Mouse (Mus musculus) bone marrow, adult 2 months (tissue): ENCODE data around the gene Oaz3. TPM values are rescaled to one million over a fixed set of nuclear protein-coding genes. Genes with fewer than 3 reads are reported as not detected.

Source experiments
- H3K27ac ChIP-seq: fragments of 200-500 bp; 2 replicates; pipeline ENCODE4 v1.5.1; 2012; ENCODE audit warnings: low read depth, mild to moderate bottlenecking, control low read depth, inconsistent platforms, low read length; ENCODE audit not compliant: control insufficient read depth, poor library complexity, insufficient read depth
- H3K4me1 ChIP-seq: fragments of 200-500 bp; 2 replicates; pipeline ENCODE4 v1.6.1; 2011; ENCODE audit warnings: low read length; ENCODE audit not compliant: control insufficient read depth, insufficient read depth
- H3K4me3 ChIP-seq: fragments of 200-500 bp; replicated peaks from 2 replicates; pipeline ENCODE3; 2011; ENCODE audit warnings: mild to moderate bottlenecking, low read depth, low read length, control low read depth; ENCODE audit not compliant: control insufficient read depth
- CTCF ChIP-seq: fragments of 200-500 bp; IDR thresholded peaks from 2 replicates; pipeline ENCODE4 v1.5.1; 2011; ENCODE audit warnings: low read length, control low read depth; ENCODE audit not compliant: control insufficient read depth, insufficient read depth
- POLR2A ChIP-seq: fragments of 200-500 bp; IDR thresholded peaks from 2 replicates; pipeline ENCODE4 v1.6.1; 2011; ENCODE audit warnings: low read depth, mild to moderate bottlenecking, control low read depth, low read length, borderline replicate concordance; ENCODE audit not compliant: control insufficient read depth
- WGBS: fragments of 180-500 bp; shearing (Covaris S2); methylation state at CpG from one replicate; pipeline ENCODE4 v1.1.7; 2018; 5-methylcytosine and 5-hydroxymethylcytosine counted together
- polyA plus RNA-seq: library from polyadenylated mRNA; stranded (reverse); fragments of >200 nt; gene quantifications from 2 replicates; pipeline ENCODE4 v1.2.4, GENCODE M21; 2011; ENCODE audit warnings: low replicate concordance; ENCODE audit not compliant: missing spikeins, insufficient read depth, insufficient read length

Gene Oaz3
- polyA plus RNA-seq, 1 experiment: 1.7 TPM

GRCm38 (mm10) chr3:94399663-94400310, 43.9 kb downstream of the Oaz3 start:
- Histone ChIP-seq H3K4me3 (no peak overlapping the region), H3K4me1 (no peaks in the 10 kb centered on the region), H3K27ac (no peak overlapping the region)
- no peak for TF ChIP-seq POLR2A
- TF ChIP-seq CTCF: no peak
- WGBS: 43% methylated on average over 5 of the region's 5 CpGs

GRCm38 (mm10) chr3:94398943-94399481, 44.7 kb downstream of the Oaz3 start:
- WGBS: 3% methylated on average over 20 of the region's 20 CpGs
- H3K27ac ChIP-seq: no peak overlapping the region
- H3K4me3 ChIP-seq: no peak overlapping the region
- H3K4me1 ChIP-seq: no peaks in the 10 kb centered on the region
- no peak for TF ChIP-seq CTCF
- TF ChIP-seq POLR2A: no peak

- TF ChIP-seq CTCF: no peak
- no peak for TF ChIP-seq POLR2A
- WGBS: 68% methylated on average over 6 of the region's 6 CpGs
- Histone ChIP-seq H3K4me1 (no peaks in the 10 kb centered on the region), H3K4me3 (no peak within 1 kb of the TSS), H3K27ac (no peak within 1 kb of the TSS)
Measured at GRCm38 (mm10) chr3:94398217-94398616, 45.5 kb downstream of the Oaz3 start, which contains the start of gene Lingo4. Lingo4 (plus strand) TSS chr3:94398517.

- WGBS: 77% methylated on average over 4 of the region's 4 CpGs
- H3K4me3 ChIP-seq: no peak overlapping the region
- no peaks in the 10 kb centered on the region for H3K4me1 ChIP-seq
- H3K27ac ChIP-seq: no peak overlapping the region
- TF ChIP-seq POLR2A (no peak), CTCF (no peak)
Measured at GRCm38 (mm10) chr3:94396851-94397250, 46.9 kb downstream of the Oaz3 start.

- Histone ChIP-seq H3K27ac (no peak overlapping the region), H3K4me1 (no peaks in the 10 kb centered on the region), H3K4me3 (no peak overlapping the region)
- 83% methylated on average over 1 of the region's 1 CpGs for WGBS
- TF ChIP-seq CTCF (no peak), POLR2A (no peak)
Measured at GRCm38 (mm10) chr3:94396336-94396735, 47.4 kb downstream of the Oaz3 start.

GRCm38 (mm10) chr3:94393049-94393448, 50.7 kb downstream of the Oaz3 start:
- H3K4me3 ChIP-seq: no peak overlapping the region
- 63% methylated on average over 4 of the region's 4 CpGs for WGBS
- H3K4me1 ChIP-seq: no peaks in the 10 kb centered on the region
- H3K27ac ChIP-seq: no peak overlapping the region
- no peak for TF ChIP-seq POLR2A
- TF ChIP-seq CTCF: no peak

GRCm38 (mm10) chr3:94392128-94392527, 51.6 kb downstream of the Oaz3 start:
- TF ChIP-seq POLR2A (no peak), CTCF (no peak)
- no peak overlapping the region for H3K4me3 ChIP-seq
- H3K4me1 ChIP-seq: no peaks in the 10 kb centered on the region
- 64% methylated on average over 2 of the region's 2 CpGs for WGBS
- no peak overlapping the region for H3K27ac ChIP-seq

- WGBS: 89% methylated on average over 5 of the region's 5 CpGs
- Histone ChIP-seq H3K4me1 (no peaks in the 10 kb centered on the region), H3K4me3 (no peak overlapping the region), H3K27ac (no peak overlapping the region)
- TF ChIP-seq CTCF: no peak
- no peak for TF ChIP-seq POLR2A
Measured at GRCm38 (mm10) chr3:94391001-94391400, 52.7 kb downstream of the Oaz3 start.
